Mouse (Mus musculus) forebrain, embryonic 13.5 days (tissue): ENCODE measurements at regions not wholly inside any gene's neighbourhood (a gene's known extent, or its start where the extent isn't known, plus 50 kb on each side); places are given as distances from the start of the nearest gene placed in this dataset.
A peak's percentile ranks its signal among the peaks of the same experiment; 100 is the strongest.

Source experiments
- ATAC-seq: fragments of 200-750 bp; cut with Nextera tagmentation; 2 replicates; pipeline ENCODE4 v1.8.0; 2017
- H3K27ac ChIP-seq: fragments of 300-500 bp; sonication (generic); 2 replicates; pipeline ENCODE4 v1.5.1; 2015; ENCODE audit warnings: inconsistent platforms, mild to moderate bottlenecking, moderate library complexity
- H3K27me3 ChIP-seq: fragments of 300-500 bp; sonication (generic); 2 replicates; pipeline ENCODE4 v1.6.1; 2015; ENCODE audit warnings: mild to moderate bottlenecking, inconsistent platforms
- H3K36me3 ChIP-seq: fragments of 300-500 bp; sonication (generic); 2 replicates; pipeline ENCODE4 v1.6.1; 2015; ENCODE audit warnings: mild to moderate bottlenecking, inconsistent platforms; ENCODE audit not compliant: poor library complexity, severe bottlenecking
- H3K4me1 ChIP-seq: fragments of 300-500 bp; sonication (generic); 2 replicates; pipeline ENCODE4 v1.6.1; 2015; ENCODE audit warnings: inconsistent platforms
- H3K4me2 ChIP-seq: fragments of 300-500 bp; sonication (generic); 2 replicates; pipeline ENCODE4 v1.6.1; 2015; ENCODE audit warnings: inconsistent platforms, mild to moderate bottlenecking, moderate library complexity
- H3K4me3 ChIP-seq: fragments of 300-500 bp; sonication (generic); 2 replicates; pipeline ENCODE4 v1.5.1; 2015; ENCODE audit warnings: mild to moderate bottlenecking, inconsistent platforms
- H3K9ac ChIP-seq: fragments of 300-500 bp; sonication (generic); 2 replicates; pipeline ENCODE4 v1.6.1; 2015; ENCODE audit warnings: mild to moderate bottlenecking, inconsistent platforms
- H3K9me3 ChIP-seq: fragments of 300-500 bp; sonication (generic); replicated peaks from 2 replicates; pipeline ENCODE4 v1.6.1; 2016; ENCODE audit warnings: inconsistent platforms
- WGBS: fragments of 180-500 bp; shearing (Covaris S2); methylation state at CpG from one replicate; pipeline ENCODE4 v1.1.7; 2015; 5-methylcytosine and 5-hydroxymethylcytosine counted together

DNA sequence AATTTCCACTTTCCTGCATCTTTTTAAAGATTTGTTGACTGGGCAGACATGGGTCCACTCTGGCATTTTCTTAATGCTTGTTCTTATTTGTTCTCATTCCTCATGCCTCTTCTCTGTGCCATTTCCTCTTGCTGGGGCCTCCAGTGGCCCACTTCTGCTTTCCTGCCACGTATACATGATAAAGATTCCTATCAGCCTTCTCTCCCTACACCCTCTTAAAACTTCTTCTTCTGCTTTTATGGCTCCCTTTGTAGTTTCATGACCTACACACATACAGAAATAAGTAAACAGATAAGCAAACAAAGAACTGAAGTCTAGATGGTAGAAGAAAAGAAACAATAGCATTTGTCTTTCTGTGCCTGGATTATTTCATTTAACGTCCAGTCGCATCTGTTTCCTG is 110.9 kb upstream of the Tab2 start:
- no peak overlapping the region for H3K4me2 ChIP-seq
- H3K4me3 ChIP-seq, result no peak overlapping the region
- no peaks in the 10 kb centered on the region for H3K36me3 ChIP-seq
- 85% methylated on average over 3 of the region's 3 CpGs for WGBS
- H3K9ac ChIP-seq, result no peak overlapping the region
- no peak overlapping the region for H3K27ac ChIP-seq
- ATAC-seq, result no peak
- no peaks in the 10 kb centered on the region for H3K9me3 ChIP-seq
- no peaks in the 10 kb centered on the region for H3K27me3 ChIP-seq
- peaks cover 6% of the 10 kb centered on the region; the same call in 1 of the 2 replicates for H3K4me1 ChIP-seq

DNA sequence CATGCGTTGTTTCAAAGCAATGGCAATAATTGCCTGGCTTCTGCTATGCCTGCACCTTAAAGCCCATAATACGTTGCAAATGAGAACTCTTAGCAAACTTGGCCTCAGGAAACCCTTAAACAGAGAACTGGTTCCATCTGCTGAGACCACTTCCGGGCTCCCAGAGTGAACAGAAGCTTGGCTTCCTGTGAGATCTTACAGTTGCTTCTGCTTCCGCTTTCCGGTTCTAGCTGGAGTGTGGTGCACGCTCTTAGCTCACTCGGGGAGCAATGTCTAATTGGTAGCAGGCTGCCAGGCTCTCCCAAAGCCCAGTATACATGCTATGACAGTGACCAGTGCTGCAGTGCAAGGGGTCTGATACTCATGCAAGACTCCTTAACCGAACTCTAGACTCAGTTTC is 109.7 kb upstream of the Tab2 start:
- no peak overlapping the region for H3K4me2 ChIP-seq
- no peak overlapping the region for H3K9ac ChIP-seq
- no peaks in the 10 kb centered on the region for H3K27me3 ChIP-seq
- H3K36me3 ChIP-seq, result no peaks in the 10 kb centered on the region
- 86% methylated on average over 8 of the region's 8 CpGs for WGBS
- no peak overlapping the region for H3K4me3 ChIP-seq
- no peaks in the 10 kb centered on the region for H3K9me3 ChIP-seq
- no peak for ATAC-seq
- H3K4me1 ChIP-seq, result peaks cover 6% of the 10 kb centered on the region; the same call in 1 of the 2 replicates
- no peak overlapping the region for H3K27ac ChIP-seq

DNA sequence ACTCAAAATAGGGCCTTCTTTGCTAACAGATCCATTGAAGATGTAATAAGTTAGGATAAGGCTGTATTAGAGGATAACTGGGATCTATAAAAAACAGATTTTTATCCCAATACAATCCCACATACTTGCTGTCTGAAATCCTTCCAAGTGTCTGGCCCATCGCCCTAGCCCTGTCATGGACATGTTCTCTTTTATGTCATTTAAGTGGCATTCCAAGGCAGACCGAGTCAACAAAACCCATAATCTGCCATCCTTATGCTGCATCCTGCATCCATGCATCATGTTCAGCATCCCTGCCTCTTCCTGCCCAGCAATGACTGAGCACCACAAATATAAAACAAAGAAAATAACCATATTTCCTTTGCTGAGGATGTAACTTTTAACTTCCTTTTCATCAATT is 108.3 kb upstream of the Tab2 start:
- no peak overlapping the region for H3K27ac ChIP-seq
- no peak overlapping the region for H3K4me3 ChIP-seq
- no peak overlapping the region for H3K4me2 ChIP-seq
- H3K36me3 ChIP-seq, result no peaks in the 10 kb centered on the region
- ATAC-seq, result no peak
- WGBS, result 75% methylated on average over 2 of the region's 2 CpGs
- no peak overlapping the region for H3K9ac ChIP-seq
- H3K27me3 ChIP-seq, result no peaks in the 10 kb centered on the region
- peaks cover 6% of the 10 kb centered on the region; the same call in 1 of the 2 replicates for H3K4me1 ChIP-seq
- H3K9me3 ChIP-seq, result no peaks in the 10 kb centered on the region

DNA sequence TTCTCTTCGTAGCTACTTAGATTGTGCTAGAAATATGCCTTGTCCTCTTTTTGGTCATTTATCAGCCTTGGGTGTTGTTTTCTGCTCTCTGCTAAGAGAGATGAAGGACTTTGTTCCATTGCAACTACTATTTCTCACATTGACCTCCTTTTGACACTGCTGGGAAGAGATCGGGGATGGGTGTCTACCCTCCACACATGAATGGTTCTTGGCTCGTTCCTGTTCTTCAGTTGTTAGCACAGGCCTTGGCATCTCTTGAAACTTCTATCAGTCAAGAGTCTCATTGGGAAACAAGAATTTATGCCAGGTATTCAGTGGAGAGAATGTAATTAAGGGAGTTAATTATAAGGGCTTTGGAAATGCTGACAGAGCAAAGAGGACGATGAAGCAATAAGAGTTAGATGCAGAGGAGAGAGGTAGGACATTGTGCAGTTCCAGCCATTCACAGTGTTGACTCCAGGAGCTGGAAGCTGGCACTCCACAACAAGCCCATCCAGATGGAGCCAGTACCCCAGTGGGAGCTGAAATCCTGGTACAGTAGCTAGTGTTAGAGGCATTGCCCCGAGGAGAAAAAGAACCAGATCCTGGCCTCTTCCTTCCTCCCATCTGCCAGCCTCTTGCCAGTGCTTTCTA is 107.5 kb upstream of the Tab2 start:
- H3K4me2 ChIP-seq, result no peak overlapping the region
- WGBS, result 62% methylated on average over 5 of the region's 5 CpGs
- H3K27me3 ChIP-seq, result no peaks in the 10 kb centered on the region
- ATAC-seq, result peak; percentile 77
- H3K36me3 ChIP-seq, result no peaks in the 10 kb centered on the region
- H3K4me1 ChIP-seq, result peaks cover 6% of the 10 kb centered on the region; the same call in 1 of the 2 replicates
- no peak overlapping the region for H3K9ac ChIP-seq
- H3K4me3 ChIP-seq, result no peak overlapping the region
- no peaks in the 10 kb centered on the region for H3K9me3 ChIP-seq
- H3K27ac ChIP-seq, result no peak overlapping the region

DNA sequence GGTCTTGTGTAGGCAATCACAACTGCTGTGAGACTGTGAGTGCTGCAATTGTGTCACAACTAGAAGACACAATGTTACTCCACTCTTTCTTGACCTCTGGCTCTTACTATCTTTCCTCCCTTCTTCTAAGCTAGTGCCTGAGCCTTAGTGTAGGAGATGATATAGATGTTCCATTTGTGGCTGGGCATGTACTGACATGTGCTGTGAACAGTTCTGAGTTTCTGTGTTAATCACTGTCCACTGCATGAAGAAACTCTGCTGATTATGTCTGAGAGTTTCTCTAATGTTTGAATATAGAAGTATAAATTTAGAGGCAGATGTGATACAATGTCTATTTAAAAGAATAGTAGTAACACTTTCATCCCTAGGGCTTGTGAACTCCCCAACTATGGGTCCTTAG is 105.0 kb upstream of the Tab2 start:
- no peak for ATAC-seq
- Histone ChIP-seq H3K27me3 (no peaks in the 10 kb centered on the region), H3K36me3 (no peaks in the 10 kb centered on the region), H3K27ac (no peak overlapping the region), H3K4me1 (peaks cover 6% of the 10 kb centered on the region; the same call in 1 of the 2 replicates), H3K9me3 (no peaks in the 10 kb centered on the region), H3K9ac (no peak overlapping the region), H3K4me2 (no peak overlapping the region), H3K4me3 (no peak overlapping the region)

DNA sequence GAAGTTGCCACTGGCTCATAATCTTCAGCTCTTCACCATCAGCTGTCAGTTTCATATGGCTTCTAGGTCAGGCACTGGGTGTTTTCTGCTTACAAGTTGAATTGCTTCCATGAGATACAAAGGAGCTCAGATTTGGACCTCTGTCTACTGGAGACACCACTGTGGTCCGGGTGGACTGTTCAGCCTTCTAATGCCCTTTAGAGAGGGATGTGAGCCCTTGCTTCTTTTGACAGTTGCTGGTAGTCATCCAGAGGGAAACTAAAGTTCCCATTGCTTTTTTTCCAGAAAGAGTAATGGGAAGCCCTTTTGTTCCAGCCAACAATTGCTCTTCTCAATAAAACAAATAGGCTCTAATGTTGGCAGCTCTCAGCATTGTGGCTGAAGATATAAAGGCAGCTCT is 103.7 kb upstream of the Tab2 start:
- peaks cover 6% of the 10 kb centered on the region; the same call in 1 of the 2 replicates for H3K4me1 ChIP-seq
- no peaks in the 10 kb centered on the region for H3K9me3 ChIP-seq
- H3K4me3 ChIP-seq, result no peak overlapping the region
- H3K27ac ChIP-seq, result no peak overlapping the region
- no peaks in the 10 kb centered on the region for H3K27me3 ChIP-seq
- H3K36me3 ChIP-seq, result no peaks in the 10 kb centered on the region
- H3K4me2 ChIP-seq, result no peak overlapping the region
- no peak for ATAC-seq
- WGBS, result 45% methylated on average over 1 of the region's 1 CpGs
- H3K9ac ChIP-seq, result no peak overlapping the region

DNA sequence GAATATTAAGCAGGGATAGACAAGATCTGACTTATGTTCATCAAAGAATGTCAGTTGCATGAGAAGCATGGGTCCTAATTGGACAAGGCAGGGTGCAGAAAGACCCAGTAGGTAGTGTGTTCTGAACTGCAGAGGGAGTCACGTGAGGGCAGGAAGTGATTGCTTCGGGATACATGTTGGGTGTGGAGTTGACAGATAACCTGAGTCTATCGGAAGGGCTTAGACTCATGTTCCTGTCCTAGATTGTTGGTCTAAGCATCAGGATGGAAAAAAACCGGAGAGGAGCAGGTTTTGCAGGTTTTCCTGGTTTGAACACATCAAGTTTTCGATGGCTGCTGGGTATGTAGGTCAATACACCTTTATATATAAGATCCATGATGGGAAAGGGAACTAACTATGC is 101.8 kb upstream of the Tab2 start:
- no peak overlapping the region for H3K9ac ChIP-seq
- H3K36me3 ChIP-seq, result no peaks in the 10 kb centered on the region
- no peaks in the 10 kb centered on the region for H3K27me3 ChIP-seq
- H3K4me1 ChIP-seq, result no peaks in the 10 kb centered on the region
- ATAC-seq, result no peak
- H3K9me3 ChIP-seq, result no peaks in the 10 kb centered on the region
- no peak overlapping the region for H3K4me2 ChIP-seq
- H3K4me3 ChIP-seq, result no peak overlapping the region
- no peak overlapping the region for H3K27ac ChIP-seq
- 87% methylated on average over 5 of the region's 5 CpGs for WGBS

DNA sequence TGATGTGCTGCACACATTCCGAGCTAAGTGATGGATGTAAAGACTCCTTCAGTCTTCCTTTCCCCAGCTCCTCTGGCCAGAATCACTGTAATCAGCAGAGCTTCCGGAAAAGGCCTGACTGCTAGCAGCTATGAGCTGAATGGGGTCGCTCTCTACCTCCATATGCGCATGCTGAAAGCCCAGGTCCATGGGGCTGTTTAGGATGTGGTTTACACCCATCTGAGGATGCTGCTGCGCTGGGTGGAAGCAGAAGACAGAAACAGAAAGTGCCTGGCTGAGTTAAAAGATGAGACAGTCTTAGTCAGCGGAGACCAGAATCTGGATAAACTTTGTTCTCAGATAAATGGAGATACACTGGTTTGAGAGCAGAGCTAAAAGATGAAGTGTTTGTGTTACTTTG is 99.3 kb upstream of the Tab2 start:
- H3K4me2 ChIP-seq, result no peak overlapping the region
- H3K9ac ChIP-seq, result no peak overlapping the region
- no peaks in the 10 kb centered on the region for H3K36me3 ChIP-seq
- ATAC-seq, result no peak
- H3K4me3 ChIP-seq, result no peak overlapping the region
- 82% methylated on average over 6 of the region's 6 CpGs for WGBS
- H3K4me1 ChIP-seq, result no peaks in the 10 kb centered on the region
- H3K27ac ChIP-seq, result no peak overlapping the region
- H3K27me3 ChIP-seq, result no peaks in the 10 kb centered on the region
- H3K9me3 ChIP-seq, result no peaks in the 10 kb centered on the region

DNA sequence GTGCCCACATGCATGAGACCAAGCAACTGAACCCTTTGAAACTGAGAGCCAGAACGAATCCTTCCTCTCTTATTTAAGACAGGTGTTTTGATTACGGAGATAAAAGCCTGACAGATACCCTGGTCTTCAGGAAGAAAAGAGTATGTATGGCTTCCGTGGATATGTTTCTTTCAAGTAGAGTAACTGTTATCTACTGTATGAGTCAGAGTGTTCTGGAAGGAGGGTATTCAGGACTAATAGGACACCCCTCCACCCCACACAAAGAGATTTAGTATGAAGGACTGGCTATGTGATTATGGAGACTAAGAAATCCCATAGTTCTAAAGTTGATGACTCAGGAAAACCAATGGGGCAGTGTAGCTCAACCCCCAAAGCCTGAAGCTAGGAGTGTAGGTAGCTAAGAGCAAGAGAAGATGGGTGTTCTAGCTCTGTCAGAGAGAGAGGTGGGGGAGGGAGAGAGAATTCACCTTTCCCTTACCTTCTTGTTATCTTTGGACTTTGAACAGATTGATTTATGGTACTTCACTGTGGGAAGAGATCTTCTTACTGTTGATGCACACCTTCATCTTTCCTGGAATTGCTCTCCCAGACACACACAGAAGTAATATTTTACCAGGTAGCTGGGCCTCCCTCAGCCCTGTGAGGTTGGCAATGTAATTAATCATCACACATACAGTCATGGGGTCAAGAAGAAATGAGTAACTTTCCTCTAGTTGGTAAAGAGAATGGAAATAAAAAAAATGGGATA is 87.6 kb upstream of the Tab2 start:
- no peak overlapping the region for H3K4me2 ChIP-seq
- peaks cover 11% of the 10 kb centered on the region for H3K4me1 ChIP-seq
- H3K9me3 ChIP-seq, result no peaks in the 10 kb centered on the region
- WGBS, result 89% methylated on average over 3 of the region's 3 CpGs
- no peaks in the 10 kb centered on the region for H3K36me3 ChIP-seq
- H3K9ac ChIP-seq, result no peak overlapping the region
- no peak for ATAC-seq
- no peaks in the 10 kb centered on the region for H3K27me3 ChIP-seq
- no peak overlapping the region for H3K4me3 ChIP-seq
- no peak overlapping the region for H3K27ac ChIP-seq

DNA sequence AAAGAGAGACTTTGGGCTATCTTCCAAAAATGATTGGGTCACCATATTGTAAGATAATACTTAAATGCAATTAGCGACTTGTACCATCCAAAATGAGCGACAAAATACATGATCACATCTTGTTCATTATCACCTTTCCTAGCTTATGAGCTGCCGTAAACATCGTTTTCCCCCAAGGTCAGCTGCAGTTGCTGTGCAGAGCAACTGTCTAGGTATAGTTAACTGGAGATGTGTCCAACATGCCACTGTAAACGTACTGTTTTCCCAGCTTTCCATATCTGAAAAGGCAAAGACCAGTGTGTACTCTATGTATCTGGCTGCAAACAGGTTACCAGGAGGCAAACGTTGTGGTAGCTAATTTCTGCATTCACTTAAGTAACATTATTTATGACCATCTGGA is 86.3 kb upstream of the Tab2 start:
- peak overlapping the region; percentile 48; the same call in 1 of the 2 replicates for H3K27ac ChIP-seq
- ATAC-seq, result no peak
- 79% methylated on average over 6 of the region's 6 CpGs for WGBS

DNA sequence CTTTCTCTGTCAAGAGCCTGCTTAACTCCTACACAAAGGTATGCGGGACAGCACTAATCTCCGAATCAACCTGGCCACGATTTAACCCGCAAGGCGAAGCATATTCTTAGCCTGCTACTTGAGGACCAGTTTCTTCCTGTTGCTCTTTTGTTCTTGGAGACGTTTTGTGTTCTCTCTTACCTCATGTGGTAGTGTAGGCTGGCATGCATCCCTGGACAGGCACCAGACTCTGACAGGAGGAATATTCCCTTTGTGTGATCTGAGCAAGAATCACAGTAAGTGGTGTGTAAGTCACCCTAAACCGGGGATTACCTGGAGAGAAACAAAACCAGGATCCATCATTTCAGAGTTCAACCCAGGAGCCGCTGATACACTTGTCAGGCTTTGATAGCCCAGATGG is 85.8 kb upstream of the Tab2 start:
- Histone ChIP-seq H3K36me3 (no peaks in the 10 kb centered on the region), H3K4me2 (no peak overlapping the region), H3K4me3 (no peak overlapping the region), H3K9ac (no peak overlapping the region), H3K4me1 (peaks cover 27% of the 10 kb centered on the region), H3K27ac (peak overlapping the region; percentile 31), H3K9me3 (no peaks in the 10 kb centered on the region), H3K27me3 (no peaks in the 10 kb centered on the region)
- WGBS, result 44% methylated on average over 8 of the region's 8 CpGs
- no peak for ATAC-seq

More for the DNA sequence above, 86.3 kb upstream of the Tab2 start:
- Histone ChIP-seq H3K9ac (no peak overlapping the region), H3K4me3 (no peak overlapping the region), H3K9me3 (no peaks in the 10 kb centered on the region), H3K27me3 (no peaks in the 10 kb centered on the region), H3K4me2 (no peak overlapping the region), H3K36me3 (no peaks in the 10 kb centered on the region), H3K4me1 (peaks cover 23% of the 10 kb centered on the region)

DNA sequence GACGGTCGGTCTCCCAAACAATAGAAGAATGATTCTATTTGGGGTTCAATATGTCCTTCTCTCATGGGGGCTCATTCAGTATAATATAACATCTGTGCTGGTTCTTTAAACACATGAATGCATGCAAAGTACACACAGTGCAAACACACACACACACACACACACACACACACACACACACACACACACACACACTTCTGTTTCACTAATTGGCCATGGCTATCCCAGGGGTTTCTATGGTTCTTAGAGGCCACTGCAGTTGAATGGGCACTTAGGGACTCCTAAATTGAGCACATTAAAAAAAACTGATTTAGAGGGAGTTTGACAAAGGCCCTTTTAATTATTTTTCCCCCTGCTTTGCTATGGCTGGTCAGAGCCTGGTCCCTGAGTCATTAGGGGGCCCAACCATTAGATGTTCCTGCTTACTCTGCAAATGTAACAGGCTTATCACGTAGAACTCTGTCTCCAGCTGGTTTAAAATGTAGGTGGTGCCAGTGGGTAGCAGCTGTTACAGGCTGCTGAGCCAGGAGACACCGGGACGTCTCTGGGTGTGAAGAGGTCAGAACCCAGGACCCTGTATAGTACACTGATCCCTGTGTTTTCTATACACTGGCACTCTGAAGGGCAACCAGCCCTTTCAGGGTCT is 82.1 kb upstream of the Tab2 start:
- H3K36me3 ChIP-seq, result no peaks in the 10 kb centered on the region
- H3K27me3 ChIP-seq, result no peaks in the 10 kb centered on the region
- no peak overlapping the region for H3K9ac ChIP-seq
- peak overlapping the region; percentile 36 for H3K4me2 ChIP-seq
- peaks cover 41% of the 10 kb centered on the region for H3K4me1 ChIP-seq
- WGBS, result 2% methylated on average over 5 of the region's 5 CpGs
- H3K4me3 ChIP-seq, result no peak overlapping the region
- peak overlapping the region; percentile 90 for H3K27ac ChIP-seq
- no peaks in the 10 kb centered on the region for H3K9me3 ChIP-seq
- peak; percentile 90 for ATAC-seq
